Mouse (Mus musculus): ENCODE data around the gene Csn1s2b.
"Not testable (repeated sequence)": the region's sequence is repeated elsewhere in the genome, so short reads cannot be mapped to it uniquely, and the experiment has no call there.

DNA sequence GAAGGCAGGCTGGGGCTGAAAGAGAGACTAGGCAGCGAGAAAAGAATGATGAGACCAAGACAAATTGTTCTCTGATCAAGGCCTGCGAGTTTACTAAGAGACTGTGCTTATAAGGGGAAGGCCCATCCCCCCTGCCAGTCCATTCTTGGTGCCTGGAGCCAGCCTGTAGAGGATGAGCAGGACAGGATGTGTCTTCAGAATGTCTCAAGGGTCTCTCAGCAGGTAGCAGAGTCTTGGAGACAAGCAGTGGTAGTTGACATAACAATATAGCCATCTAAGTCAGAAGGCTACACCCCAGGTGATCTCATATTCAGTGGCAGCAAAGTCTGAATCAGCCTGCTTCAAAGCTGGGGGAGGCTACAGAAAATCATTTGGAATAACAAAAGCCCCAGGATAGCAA, 35.7 kb upstream of the Csn1s2b start:
- TF ChIP-seq CTCF (IDR thresholded peaks at IDR 0.05; ENCODE audit: insufficient read depth, low read length); POLR2A (IDR thresholded peaks at IDR 0.05; ENCODE audit: borderline replicate concordance, extremely low read depth, low read depth, low read length): not testable (repeated sequence)

Measured in lung, adult 2 months (tissue).